Mouse (Mus musculus): ENCODE results near the gene Limch1.

The Limch1 gene

DNA sequence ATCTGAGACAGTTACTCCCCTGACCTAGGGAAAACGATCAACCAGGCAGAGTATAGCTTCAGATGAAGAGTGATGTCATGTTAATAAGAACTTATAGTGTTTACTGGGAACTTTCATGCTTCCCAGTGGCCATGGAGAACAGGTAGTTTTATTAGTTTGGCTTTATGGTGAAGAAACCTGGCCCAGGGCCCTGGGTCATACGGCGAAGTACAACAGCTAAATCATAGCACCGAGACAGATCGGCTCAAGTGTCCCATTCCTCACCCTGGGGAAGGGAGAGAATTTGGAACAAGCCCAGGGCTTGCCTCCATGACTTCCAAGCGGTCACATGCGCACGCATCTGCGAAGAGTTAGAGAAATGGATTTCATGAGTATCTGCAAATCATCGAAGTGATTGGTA, 84.6 kb downstream of the Limch1 start:
- no peak for DNase-seq (ENCODE audit: low spot score in 2 of 2)

DNA sequence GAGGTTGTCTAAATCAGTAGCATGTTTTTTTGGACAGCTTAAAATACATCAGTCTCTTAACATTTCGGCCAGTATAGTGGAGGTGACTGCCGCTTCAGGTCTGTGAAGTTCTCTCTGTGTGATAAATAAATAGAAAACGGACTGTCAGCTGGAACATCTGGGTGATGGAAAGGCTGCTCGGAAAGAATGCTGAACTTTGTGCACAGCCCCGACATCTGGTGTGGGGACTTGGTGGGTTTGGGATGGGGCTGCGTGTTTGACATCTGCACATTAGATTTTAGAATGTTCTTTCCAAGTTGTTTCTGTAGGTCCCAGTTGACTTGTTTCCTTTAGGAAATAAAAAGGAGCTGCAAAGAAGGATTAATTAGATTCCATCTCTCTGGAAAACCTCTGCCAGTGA, 89.1 kb downstream of the Limch1 start:
- no peak for DNase-seq (ENCODE audit: low spot score in 2 of 2)

DNA sequence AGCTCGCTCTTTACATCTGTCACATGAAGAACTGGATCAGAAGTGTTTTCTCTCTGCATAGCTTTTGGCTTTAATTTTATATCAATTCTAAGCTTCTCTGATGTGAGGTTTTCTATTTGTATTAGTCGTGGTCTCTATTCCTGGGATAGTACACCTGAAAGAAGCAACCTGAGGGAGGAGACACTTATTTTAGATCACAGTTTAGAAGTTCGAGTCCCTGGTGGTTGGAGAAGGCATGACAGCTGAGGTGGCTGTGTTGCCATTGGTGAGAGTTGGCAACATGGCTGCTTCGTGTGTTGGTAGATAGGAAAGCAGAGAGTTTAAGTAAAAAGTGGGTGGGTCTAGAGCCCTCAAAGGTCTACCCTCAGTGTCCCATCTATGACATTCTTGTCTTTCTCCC, 91.3 kb downstream of the Limch1 start:
- DNase-seq (ENCODE audit: low spot score in 2 of 2): no peak

DNA sequence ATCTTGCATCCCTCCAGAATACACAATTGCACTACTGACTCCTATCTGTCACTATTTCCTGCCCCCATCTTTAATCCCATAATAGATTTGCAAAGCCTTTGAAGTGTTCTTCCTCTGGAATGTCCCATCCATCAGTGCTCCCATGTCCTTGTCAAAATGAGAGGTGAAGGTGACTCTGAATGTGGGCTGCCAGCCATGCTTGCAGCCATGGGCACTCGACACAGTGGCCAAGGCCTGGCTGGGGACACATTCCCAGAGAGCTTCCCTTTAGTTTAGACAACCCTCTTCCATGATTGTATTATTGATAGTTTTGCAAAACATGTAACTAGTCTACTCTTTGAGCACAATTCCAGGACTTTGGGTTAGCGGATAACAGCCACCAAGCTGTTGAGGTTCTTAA, 96.3 kb downstream of the Limch1 start:
- no peak for DNase-seq (ENCODE audit: low spot score in 2 of 2)

DNA sequence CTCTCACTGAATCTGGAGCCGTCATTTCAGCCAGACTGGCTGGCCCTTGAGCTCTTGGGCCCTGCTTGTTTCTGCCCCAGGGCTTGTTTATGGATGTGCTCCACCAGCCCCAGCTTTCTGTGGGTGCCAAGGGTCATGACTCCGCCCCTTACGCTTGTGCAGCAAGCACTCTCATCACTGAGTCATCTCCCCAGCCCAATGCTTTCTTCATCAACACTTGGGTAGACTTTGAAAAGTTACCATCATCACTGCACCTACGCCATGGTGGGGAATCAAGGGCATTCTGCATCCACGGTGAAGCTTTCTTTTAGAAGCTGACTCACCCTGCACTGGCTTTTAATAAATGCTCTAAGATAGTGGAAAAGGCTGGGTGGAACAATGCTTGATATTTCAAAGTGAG, 97.1 kb downstream of the Limch1 start:
- no peak for DNase-seq (ENCODE audit: low spot score in 2 of 2)

DNA sequence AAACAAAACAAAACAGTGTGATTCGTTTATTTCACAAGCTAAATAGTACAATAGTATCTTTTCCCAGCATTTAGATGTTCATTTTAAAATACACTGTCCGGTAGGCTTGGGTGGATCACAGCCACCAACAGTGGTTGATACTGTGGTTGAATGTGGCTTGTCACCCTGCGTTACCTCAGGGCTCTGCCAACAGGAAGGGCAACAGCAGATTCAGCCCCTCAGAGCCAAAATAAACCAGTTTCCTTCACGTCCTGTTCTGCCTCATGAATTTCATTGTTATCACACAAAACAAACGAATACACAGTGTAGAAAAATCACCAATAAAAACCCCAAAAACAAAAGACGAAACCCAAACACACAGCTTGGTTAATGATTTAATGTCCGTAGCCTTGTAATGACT, 102.5 kb downstream of the Limch1 start:
- no peak for DNase-seq (ENCODE audit: low spot score in 2 of 2)

DNA sequence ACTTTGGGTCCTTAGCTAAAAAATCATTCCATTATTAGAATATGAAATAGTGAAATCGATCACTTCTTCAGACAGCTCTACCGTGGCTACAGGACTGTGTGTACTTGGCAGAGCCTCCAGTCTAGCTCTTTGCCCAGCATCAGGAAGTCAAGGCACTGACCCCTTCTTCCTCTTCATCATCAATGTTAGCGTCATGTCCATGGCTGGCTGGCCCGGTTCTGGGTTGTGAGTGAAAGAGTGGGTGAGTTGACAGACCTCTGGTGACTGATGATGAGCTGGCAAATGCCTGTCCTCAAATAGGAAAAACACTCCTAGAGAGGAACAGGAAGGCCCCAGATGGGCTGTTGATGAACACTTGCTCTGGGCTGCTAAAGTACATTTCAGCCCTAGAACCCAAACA, 103.5 kb downstream of the Limch1 start:
- no peak for DNase-seq (ENCODE audit: low spot score in 2 of 2)

DNA sequence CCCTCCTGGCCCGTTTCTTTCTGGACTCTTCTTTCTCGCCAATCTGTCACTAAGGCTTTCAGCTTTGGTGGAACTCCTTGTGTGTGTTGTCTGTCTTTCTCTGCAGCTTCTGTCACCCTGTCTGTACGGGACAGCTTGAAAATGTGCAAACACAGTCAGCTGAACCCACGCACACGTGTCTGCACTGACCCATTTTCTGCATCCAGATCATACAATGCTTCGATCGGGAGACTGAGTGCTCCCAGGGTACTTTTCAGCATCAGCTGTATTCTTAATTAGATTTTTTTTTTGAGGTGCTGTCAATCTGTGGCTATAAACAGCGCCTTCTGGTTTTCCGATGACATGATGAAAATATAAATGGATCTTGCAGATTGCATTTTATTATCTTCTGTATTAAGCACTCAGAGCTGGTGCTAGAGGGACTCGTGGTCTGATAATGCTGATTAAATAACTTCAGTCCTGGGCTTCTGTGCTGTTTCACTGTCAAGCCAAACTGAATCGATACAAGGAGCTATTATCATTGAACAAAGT, 105.2 kb downstream of the Limch1 start:
- no peak for DNase-seq (ENCODE audit: low spot score in 2 of 2)

DNA sequence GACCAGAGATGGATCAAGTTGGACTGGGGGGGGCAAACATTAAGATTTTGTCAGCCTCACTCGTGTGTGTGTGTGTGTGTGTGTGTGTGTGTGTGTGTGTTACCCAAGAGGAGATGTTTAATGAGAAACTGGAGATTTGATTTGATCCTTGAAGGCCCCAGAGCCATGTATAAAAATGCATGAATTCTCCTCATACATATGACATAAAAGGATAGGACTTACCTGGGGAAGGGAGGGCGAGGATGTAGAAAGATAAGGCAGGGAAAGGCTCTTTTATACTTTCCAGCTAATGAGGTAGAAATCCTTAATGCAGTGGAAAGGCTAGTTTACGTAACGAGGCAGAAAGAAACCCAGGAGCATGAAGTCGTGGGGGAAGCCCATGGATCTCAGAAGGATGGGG, 106.1 kb downstream of the Limch1 start:
- no peak for DNase-seq (ENCODE audit: low spot score in 2 of 2)

DNA sequence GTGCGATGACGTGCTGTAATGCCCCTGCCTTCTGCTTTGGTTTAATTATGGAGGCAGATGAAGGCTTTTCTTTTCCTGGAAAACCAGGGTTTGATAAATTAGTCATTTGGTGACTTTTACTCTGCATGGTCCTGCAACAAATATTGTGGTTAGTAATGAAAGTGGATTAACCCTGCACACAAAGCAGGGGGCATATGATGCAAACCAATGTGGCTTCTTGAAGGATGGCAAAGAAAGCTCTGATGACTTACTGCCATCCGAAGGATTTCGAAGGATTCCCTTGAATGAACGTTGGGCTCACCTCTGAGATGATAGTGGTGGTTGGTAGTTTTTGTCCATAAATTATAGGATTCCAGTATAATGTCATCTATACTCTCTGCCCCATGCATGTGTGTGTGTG, 108.6 kb downstream of the Limch1 start:
- DNase-seq (ENCODE audit: low spot score in 2 of 2): no peak

DNA sequence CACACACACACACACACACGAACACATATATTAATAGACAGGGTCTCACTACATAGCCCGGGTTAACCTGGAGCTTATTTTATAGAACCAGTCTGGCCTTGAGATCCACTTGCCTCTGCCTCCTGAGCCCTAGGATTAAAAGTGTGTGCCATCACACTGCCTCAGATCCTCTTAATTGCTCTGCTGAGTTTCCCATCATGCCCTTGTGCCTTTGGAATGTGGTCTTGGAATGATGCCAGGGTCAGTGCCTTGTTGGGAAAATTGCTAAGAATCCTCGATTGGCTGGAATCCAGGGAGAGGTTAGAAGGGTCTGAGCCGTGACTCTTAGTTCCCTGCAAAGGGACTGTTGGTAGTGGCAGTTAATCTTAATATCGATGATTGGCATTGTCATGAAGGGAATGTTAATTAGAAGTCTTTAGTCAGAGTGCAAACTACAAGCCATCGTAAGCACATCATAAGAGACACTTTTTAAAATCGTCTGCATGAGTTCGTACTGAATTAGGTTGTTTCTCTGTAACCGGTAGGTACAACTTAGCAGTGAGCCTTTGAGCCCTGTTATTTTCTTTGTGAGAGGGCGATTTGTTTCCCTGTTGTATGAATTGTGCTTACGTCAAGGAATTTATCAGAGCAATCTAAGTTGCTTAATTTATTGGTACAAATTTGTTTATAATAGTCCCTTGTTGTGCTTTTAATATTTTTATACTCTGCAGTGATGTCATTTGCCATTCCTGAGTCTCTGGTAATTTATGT, 109.9 kb downstream of the Limch1 start:
- no peak for DNase-seq (ENCODE audit: low spot score in 2 of 2)

DNA sequence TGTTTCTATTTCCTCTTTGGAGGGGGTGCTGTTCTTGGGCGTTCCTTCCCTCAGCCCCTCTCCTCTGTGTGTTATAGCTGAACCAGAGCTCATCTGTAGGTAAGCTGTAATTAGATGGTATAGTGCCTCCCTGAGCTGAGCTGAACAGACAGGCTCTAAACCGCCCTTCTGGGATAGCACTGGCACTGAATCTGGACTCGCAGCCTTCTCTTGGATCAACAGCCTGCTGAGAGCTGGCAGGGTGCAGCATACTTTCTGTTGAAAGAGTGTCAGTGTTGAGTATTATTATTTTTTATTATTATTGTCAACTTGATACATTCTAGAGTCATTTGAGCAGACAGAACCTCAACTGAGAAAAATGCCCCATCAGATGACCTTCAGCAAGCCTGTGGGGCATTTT, 113.9 kb downstream of the Limch1 start:
- no peak for DNase-seq (ENCODE audit: low spot score in 2 of 2)

DNA sequence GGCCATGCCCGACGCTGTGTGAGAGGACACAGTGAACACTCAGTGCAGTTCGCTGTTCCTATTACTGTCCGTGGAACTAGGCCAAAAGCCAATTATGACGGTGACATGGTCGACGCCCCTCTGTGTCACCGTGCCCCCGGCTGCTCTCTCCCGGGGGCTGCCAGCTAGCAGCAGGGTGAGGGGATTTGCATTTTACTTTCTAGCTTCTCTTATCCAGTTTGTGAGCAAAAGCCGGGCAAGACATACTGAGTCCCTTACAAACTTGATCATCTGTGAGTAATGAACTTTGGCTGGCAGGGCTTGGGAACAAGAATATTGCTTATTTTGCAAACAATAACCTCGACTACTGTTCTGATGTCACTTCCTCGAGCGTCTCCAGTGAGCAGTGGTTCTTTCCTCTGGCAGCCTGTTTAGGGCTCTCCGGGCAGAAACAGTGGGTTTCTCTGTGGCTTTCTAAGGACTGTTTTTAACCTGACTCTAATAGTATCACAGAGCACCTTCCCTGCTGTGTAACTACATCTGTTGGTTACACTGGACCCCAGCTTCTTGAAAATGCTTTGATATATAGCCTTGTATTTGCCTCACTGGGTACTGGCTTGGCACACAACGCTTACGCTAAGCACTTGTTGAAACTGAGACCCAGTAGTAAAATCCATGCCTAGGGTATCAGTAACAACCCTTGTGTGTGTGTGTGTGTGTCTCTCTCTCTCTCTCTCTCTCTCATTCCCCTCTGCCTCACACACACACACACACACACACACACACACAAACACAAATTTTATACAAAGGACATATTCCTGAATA, 115.8 kb downstream of the Limch1 start:
- DNase-seq (ENCODE audit: low spot score in 2 of 2): no peak

DNA sequence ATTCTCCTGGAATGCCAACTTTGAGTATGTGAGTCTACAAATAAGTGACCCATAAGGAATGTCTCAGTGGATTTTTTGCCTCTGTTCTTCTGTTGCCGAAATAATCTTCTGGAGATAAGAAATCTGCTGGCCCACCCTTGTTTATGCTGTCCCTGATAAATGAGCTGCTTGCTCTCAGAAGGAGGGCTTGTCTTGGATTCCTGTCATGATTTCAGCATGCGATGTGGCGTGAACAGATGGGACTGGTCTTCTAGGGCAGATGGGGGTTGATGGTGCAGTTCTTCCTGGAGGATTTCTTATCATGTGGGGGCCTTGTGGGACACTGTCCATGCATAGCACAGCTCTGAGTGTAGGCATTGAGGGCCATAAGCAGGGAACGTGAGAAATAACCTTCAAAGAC, 116.5 kb downstream of the Limch1 start:
- no peak for DNase-seq (ENCODE audit: low spot score in 2 of 2)

DNA sequence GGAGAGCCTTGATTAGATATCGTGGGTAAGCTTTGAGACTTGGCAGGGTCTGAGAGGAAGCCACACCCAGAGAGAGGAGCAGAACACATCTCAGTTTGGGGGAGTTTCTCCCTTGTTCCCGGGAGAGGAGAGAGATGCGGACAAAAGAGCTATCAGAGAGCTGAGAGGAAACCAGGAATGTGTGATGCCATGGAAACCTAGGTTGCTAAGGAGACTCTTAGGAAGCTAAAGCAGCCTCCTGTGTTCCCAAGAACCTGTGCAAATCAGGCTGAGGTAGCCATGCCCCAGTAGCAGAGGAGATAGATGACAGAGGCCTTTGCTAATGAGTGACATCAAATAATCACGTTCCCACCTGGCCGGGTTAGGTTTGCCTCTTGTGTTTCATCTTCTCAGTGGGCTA, 119.6 kb downstream of the Limch1 start:
- DNase-seq (ENCODE audit: low spot score in 2 of 2): no peak

DNA sequence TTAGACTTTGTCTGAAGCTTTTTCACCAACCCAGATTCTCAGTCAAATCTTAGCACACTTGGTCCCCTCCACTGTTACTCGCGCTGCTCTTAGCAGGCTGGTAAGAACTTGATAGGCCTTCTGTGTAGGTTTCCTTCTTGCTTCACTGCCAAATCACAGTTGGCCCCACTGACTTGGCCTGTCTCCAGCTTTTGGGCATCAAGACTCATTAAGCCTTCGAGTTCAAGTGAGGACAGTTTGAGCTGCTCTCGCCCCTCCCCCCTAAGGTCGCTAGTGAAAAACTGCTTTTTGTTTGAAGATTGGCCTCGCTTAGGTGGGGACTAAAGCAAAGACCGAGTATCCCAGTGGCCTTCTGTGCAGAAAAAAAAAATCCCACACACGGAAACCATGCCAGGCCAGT, 120.4 kb downstream of the Limch1 start:
- no peak for DNase-seq (ENCODE audit: low spot score in 2 of 2)

DNA sequence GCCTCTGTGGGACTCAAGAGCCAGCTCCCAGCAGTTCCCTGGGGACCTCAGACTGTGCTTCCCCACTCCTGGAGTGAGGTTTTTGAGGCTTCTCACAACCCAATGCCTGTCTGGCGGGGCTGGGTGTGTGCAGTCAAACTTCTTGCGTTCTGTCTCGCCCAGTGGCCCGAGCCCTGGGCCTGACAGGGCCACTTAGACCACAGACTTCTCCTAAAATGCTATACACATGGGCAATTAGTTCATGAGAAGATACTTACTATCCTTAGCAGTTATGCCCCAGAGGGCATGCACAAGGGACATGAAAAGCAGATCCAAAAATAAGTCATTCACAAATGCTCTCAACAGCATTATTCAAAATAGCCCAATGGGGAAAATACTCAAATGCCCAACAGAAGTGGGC, 123.9 kb downstream of the Limch1 start:
- DNase-seq (ENCODE audit: low spot score in 2 of 2): no peak

DNA sequence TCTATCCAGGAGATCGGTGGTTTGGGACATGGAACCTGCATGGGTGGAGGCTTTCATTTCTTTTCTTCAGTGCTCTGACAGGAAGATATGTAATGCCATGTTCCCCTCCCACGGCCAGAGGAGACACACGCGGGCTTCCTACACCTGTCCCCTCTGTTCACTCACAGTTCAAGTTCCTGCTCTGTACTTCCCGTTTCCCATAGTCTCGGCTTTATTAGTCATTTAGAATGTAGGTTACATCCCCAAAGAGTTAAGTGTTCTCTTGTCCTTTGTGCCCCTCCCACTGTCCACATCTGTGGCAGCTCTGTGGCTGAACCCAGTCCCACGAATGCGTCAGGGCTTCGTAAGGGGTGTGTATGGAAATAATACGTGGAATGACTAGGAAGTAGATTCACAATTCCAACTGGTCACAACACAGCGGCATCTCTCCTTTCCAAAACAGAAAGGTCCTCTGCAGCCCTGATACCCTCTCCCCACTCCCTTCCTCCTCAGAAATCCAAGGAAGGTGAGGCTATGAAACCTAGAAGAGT, 126.0 kb downstream of the Limch1 start:
- DNase-seq (ENCODE audit: low spot score in 2 of 2): no peak

DNA sequence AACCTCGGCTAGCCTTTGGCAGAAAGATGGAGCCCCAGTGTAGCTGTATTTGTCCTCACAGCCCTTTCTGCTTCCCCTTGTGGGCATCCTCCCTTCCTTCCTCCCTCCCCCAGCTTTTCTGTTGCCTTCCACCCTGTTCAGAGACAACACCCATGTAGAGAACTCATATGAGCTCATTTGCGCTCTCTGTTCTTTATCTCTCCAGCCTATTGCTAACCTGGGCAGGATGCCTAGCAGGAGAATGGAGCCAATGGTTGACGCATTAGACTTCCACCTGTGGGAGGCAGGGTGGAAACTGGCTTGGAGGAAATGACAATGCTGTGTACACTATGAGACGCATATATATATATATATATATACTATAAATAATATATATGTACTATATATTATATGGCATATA, 126.4 kb downstream of the Limch1 start:
- no peak for DNase-seq (ENCODE audit: low spot score in 2 of 2)

DNA sequence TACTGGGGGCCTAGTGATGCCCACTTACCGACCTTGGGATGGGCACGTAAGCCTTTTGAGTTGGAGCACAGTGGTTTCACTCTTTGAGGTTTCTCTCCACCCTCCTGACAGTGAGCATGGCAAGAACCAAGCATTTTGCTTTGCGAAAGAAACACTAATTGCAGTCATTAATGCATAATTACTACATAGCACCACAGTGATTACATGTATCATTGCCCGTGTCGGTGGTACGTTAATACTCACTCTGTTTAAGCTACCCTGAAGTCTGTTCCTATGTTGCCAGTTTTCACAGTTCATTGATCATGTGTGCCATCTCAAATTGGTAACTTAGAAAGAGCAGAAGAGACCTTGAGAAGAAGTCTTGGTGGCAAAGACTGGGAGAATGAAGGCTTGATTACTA, 127.1 kb downstream of the Limch1 start:
- no peak for DNase-seq (ENCODE audit: low spot score in 2 of 2)

DNA sequence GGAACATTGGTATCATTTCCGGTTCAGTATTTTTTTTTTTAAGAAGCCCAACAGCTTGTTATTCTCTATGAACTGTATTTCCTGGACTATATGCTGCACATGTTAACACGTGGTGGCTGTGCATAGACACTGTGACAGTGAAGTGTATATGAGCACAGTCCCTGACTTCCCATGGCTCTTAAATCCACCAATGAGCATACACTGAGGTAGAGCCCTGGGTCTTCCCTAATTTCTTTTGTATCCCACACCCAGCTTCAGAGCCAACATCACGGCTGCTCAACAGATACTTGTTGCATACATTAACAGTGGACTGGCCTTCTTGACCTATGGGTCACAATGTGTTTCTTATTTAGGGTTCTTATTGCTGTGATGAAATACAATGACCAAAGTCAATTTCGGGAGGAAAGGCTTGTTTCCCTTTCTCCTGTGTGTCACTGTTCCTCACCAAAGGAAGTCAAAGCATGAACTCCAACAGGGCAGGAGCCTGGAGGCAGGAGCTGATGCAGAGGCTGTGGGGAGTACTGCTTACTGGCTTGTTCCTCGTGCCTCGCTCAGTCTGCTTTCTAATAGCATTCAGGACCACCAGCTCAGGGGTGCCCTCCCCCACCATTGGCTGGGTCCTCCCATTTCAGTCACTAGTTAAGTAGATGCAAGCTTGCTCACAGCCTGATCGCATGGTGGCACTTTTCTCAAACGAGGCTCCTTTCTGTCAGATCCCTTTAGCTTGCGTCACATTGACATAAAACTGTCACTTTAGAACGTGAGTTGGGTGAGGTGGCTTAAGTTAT, 130.6 kb downstream of the Limch1 start:
- no peak for DNase-seq (ENCODE audit: low spot score in 2 of 2)

DNA sequence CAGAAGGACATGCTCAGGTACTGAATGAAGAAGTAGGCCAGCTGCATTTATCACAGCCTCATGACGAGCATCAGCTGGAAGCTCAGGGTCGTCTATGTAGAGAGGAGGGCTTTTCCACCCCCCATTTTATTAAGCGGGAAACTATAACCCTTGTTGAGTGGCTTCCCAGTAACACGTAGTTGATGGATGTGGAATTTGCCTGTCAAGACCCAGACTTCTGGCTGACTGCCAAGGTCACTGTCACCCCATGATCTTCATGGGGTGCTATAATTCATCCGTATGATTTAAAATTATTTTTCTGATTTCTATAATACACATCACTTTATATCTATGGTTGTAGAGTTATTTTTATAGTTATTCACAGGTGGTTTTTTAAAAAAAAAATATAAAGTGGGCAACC, 131.4 kb downstream of the Limch1 start:
- no peak for DNase-seq (ENCODE audit: low spot score in 2 of 2)

Data from thymus, postnatal 10 days (tissue).